ENCODE assay signal across 30 mouse cellular contexts in the genomic region with DNA sequence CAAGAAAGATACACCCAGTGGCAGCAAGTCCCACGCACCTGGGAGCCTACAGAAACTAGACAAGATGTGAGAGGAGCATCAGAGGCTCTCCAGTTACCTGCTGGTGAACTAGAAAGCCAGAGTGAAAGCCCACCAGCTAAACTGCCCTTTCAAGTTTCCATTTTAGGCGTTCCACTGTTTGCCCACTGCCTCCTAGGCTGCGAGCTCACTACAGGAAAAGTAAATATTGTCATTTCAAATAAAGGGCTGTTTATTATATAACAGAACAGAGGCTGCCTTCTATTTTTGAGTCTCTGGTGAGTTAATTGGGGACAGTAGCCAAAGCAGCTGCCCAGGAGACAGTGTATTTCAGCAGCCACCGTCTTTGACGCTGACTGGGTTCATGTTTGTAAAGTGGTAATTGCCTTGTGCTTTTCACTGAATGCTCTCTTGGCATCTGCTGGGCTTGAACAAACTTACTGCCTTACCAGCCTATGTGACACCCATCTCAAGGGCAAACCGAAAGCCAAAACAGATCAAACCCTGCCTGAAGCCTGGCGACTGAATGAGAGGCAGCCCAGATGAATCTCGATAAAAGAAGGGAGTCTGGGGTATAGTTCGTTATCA. TPM values are rescaled to one million over a fixed set of nuclear protein-coding genes. Genes with fewer than 3 reads are reported as not detected.
DNase-seq lines count a peak whose midpoint lies in the region; ATAC-seq and TF ChIP-seq lines count a peak whose summit lies in the region.
"Had no signal": no experiment of that assay in that cellular context is flagged by ENCODE, and none has a peak within 500 bp of the region (broad histone marks: within the 10 kb centered on the region; RNA-seq: fewer than 3 reads in every experiment).

No protein-coding gene starts in this region.

- no peaks in the 10 kb centered on the region for H3K9me3 ChIP-seq in lung, embryonic 15.5 days
- no peaks in the 10 kb centered on the region for H3K9me3 ChIP-seq in intestine, embryonic 16.5 days (ENCODE audit: control insufficient read depth, low read length)
- H3K9me3 ChIP-seq in stomach, embryonic 16.5 days (replicated peaks; ENCODE audit: control insufficient read depth, low read length) = no peaks in the 10 kb centered on the region
- H3K9me3 ChIP-seq: embryonic facial prominence, embryonic 12.5 days; forebrain, embryonic 12.5 days; G1E; heart, embryonic 13.5 days; hindbrain, embryonic 12.5 days; limb, embryonic 13.5 days; liver, embryonic 15.5 days; megakaryocyte, embryonic 14.5 days; midbrain, embryonic 13.5 days had no signal

- H3K27me3 ChIP-seq in heart, adult 2 months (ENCODE audit: control insufficient read depth, insufficient read depth, low read length) = no peaks in the 10 kb centered on the region
- H3K27me3 ChIP-seq in lung, embryonic 15.5 days = peaks cover 16% of the 10 kb centered on the region; the same call in 1 of the 2 replicates
- peaks cover 16% of the 10 kb centered on the region for H3K27me3 ChIP-seq in intestine, embryonic 16.5 days (replicated peaks; ENCODE audit: control insufficient read depth, insufficient read depth, low read length)
- peaks cover 16% of the 10 kb centered on the region for H3K27me3 ChIP-seq in stomach, embryonic 16.5 days (ENCODE audit: control insufficient read depth, insufficient read depth, low read length)
- H3K27me3 ChIP-seq: CH12.LX; embryonic facial prominence, embryonic 12.5 days had no signal

- no peak for TF ChIP-seq CTCF in heart, adult 2 months (IDR thresholded peaks at IDR 0.05)

- ATAC-seq in lung, embryonic 15.5 days (ENCODE audit: borderline replicate concordance, extremely low read depth, low FRiP score, low TSS enrichment) = 0 out of 2 replicates have a peak, but pooled peaks have one; percentile 46
- ATAC-seq in intestine, embryonic 16.5 days = peak; percentile 28; the same call in 1 of the 2 replicates
- ATAC-seq in stomach, embryonic 16.5 days (ENCODE audit: insufficient read depth, low FRiP score) = no peak
- ATAC-seq: midbrain, embryonic 13.5 days; Patski had no signal

- H3K4me3 ChIP-seq in heart, adult 2 months = no peak overlapping the region
- no peak overlapping the region for H3K4me3 ChIP-seq in lung, embryonic 15.5 days
- H3K4me3 ChIP-seq in intestine, embryonic 16.5 days (ENCODE audit: low read length) = no peak overlapping the region
- H3K4me3 ChIP-seq in stomach, embryonic 16.5 days (replicated peaks; ENCODE audit: low read length) = no peak overlapping the region
- H3K4me3 ChIP-seq: embryonic facial prominence, embryonic 12.5 days; erythroblast, embryonic 14.5 days; forebrain, embryonic 12.5 days; heart, embryonic 13.5 days; hindbrain, embryonic 12.5 days; limb, embryonic 13.5 days; liver, embryonic 15.5 days; megakaryocyte, embryonic 14.5 days; midbrain, embryonic 13.5 days had no signal

- no peaks in the 10 kb centered on the region for H3K79me2 ChIP-seq in heart, adult 2 months (replicated peaks; ENCODE audit: control insufficient read depth, insufficient read depth, low read length)

- TF ChIP-seq POLR2A in heart, adult 2 months (IDR thresholded peaks at IDR 0.05; ENCODE audit: insufficient read depth, low read depth, low read length) = no peak

- WGBS in heart, adult 2 months = 41% methylated on average over 9 of the region's 9 CpGs
- WGBS in lung, embryonic 15.5 days = 35% methylated on average over 9 of the region's 9 CpGs
- WGBS in intestine, embryonic 16.5 days = 29% methylated on average over 9 of the region's 9 CpGs
- 39% methylated on average over 9 of the region's 9 CpGs for WGBS in stomach, embryonic 16.5 days

- H3K4me2 ChIP-seq in lung, embryonic 15.5 days = peak overlapping the region; percentile 23
- no peak overlapping the region for H3K4me2 ChIP-seq in intestine, embryonic 16.5 days (ENCODE audit: low read depth, low read length)
- 0 out of 2 replicates have a peak overlapping the region, but pooled peaks have one; percentile 21 for H3K4me2 ChIP-seq in stomach, embryonic 16.5 days (ENCODE audit: low read depth, low read length)
- H3K4me2 ChIP-seq: embryonic facial prominence, embryonic 12.5 days; forebrain, embryonic 12.5 days; heart, embryonic 13.5 days; hindbrain, embryonic 12.5 days; limb, embryonic 13.5 days; liver, embryonic 15.5 days; midbrain, embryonic 13.5 days had no signal

- peak overlapping the region; percentile 6; the same call in 1 of the 2 replicates for H3K9ac ChIP-seq in heart, adult 2 months (ENCODE audit: low read depth, low read length)
- H3K9ac ChIP-seq in lung, embryonic 15.5 days = no peak overlapping the region
- H3K9ac ChIP-seq in intestine, embryonic 16.5 days (ENCODE audit: low read depth, low read length) = no peak overlapping the region
- H3K9ac ChIP-seq in stomach, embryonic 16.5 days (ENCODE audit: low read length) = no peak overlapping the region
- H3K9ac ChIP-seq: embryonic facial prominence, embryonic 12.5 days; forebrain, embryonic 12.5 days; heart, embryonic 13.5 days; hindbrain, embryonic 12.5 days; limb, embryonic 13.5 days; liver, embryonic 15.5 days; midbrain, embryonic 13.5 days had no signal

- peak overlapping the region; percentile 6; the same call in 1 of the 2 replicates for H3K27ac ChIP-seq in heart, adult 2 months
- peak overlapping the region; percentile 54 for H3K27ac ChIP-seq in lung, embryonic 15.5 days
- H3K27ac ChIP-seq in intestine, embryonic 16.5 days (ENCODE audit: low read length) = no peak overlapping the region
- H3K27ac ChIP-seq in stomach, embryonic 16.5 days (ENCODE audit: low read length) = no peak overlapping the region
- H3K27ac ChIP-seq: embryonic facial prominence, embryonic 12.5 days; forebrain, embryonic 12.5 days; heart, embryonic 13.5 days; hindbrain, embryonic 12.5 days; kidney, postnatal 0 days; limb, embryonic 13.5 days; liver, embryonic 15.5 days; midbrain, embryonic 13.5 days had no signal

- DNase-seq in heart, adult 2 months = peak in 1 of 2 experiments; percentile 17
- no peak for DNase-seq in heart, postnatal 25 days (ENCODE audit: low spot score)
- no peak for DNase-seq in lung, postnatal 14 days
- no peak for DNase-seq in embryo, embryonic 9.5 days (ENCODE audit: extremely low spot score)
- DNase-seq: B cell, adult 2 months; cerebellum, adult 2 months; heart, postnatal 14 days; kidney, adult 2 months; layer of hippocampus, adult 9-11 months; thymus, postnatal 14 days had no signal

- intact Hi-C loops in heart, adult 2 months (cut with DNase I) = no loop called here
- intact Hi-C loops in heart, postnatal 25 days (cut with DNase I) = no loop called here

- peaks cover 2% of the 10 kb centered on the region; the same call in 1 of the 2 replicates for H3K4me1 ChIP-seq in heart, adult 2 months (ENCODE audit: control insufficient read depth, insufficient read depth, low read length)
- H3K4me1 ChIP-seq in lung, embryonic 15.5 days = 0 out of 2 replicates have a peak, but pooled peaks cover 3% of the 10 kb centered on the region
- no peaks in the 10 kb centered on the region for H3K4me1 ChIP-seq in intestine, embryonic 16.5 days (ENCODE audit: control insufficient read depth, insufficient read depth, low read length)
- H3K4me1 ChIP-seq in stomach, embryonic 16.5 days (ENCODE audit: control insufficient read depth, insufficient read depth, low read length) = no peaks in the 10 kb centered on the region; the same call in 1 of the 2 replicates
- H3K4me1 ChIP-seq: embryonic facial prominence, embryonic 12.5 days; forebrain, embryonic 12.5 days; heart, embryonic 13.5 days; hindbrain, embryonic 12.5 days; limb, embryonic 13.5 days; liver, embryonic 15.5 days; midbrain, embryonic 13.5 days had no signal

- no peaks in the 10 kb centered on the region for H3K36me3 ChIP-seq in heart, adult 2 months (ENCODE audit: control insufficient read depth, insufficient read depth, low read length)
- no peaks in the 10 kb centered on the region for H3K36me3 ChIP-seq in lung, embryonic 15.5 days
- no peaks in the 10 kb centered on the region for H3K36me3 ChIP-seq in intestine, embryonic 16.5 days (ENCODE audit: control insufficient read depth, insufficient read depth, low read length)
- H3K36me3 ChIP-seq in stomach, embryonic 16.5 days (ENCODE audit: control insufficient read depth, insufficient read depth, low read length) = no peaks in the 10 kb centered on the region
- H3K36me3 ChIP-seq: embryonic facial prominence, embryonic 12.5 days; forebrain, embryonic 12.5 days; G1E; heart, embryonic 13.5 days; hindbrain, embryonic 12.5 days; limb, embryonic 13.5 days; liver, embryonic 15.5 days; midbrain, embryonic 13.5 days had no signal

- no peak for TF ChIP-seq EP300 in heart, adult 2 months (IDR thresholded peaks at IDR 0.05; ENCODE audit: insufficient read depth, low read depth, low read length)

RNA-seq across cellular contexts. Expression of a gene that starts 7.2 kb away (rescaled TPM):
- total RNA-seq in heart, adult 2 months (2021) = 1 to 10 TPM; 1.2 to 1.4 TPM
- 0.90 and 0.94 TPM in 2 replicates for polyA plus RNA-seq in heart, adult 2 months (2012; rRNA removed)
- total RNA-seq in heart, postnatal 25 days (2021) = 1 to 10 TPM in 1 of 2 experiments, under 1 TPM in 1; 0.81 to 1.0 TPM
- polyA plus RNA-seq in lung, embryonic 15.5 days (2015; fragmentation: Nextera tagmentation; extraction: Ambion mirVana) = 1.3 and 1.5 TPM in 2 replicates
- not detected in 2 replicates for polyA plus RNA-seq in intestine, embryonic 16.5 days (2015; fragmentation: Nextera tagmentation; extraction: Ambion mirVana)
- polyA plus RNA-seq in stomach, embryonic 16.5 days (2015; fragmentation: Nextera tagmentation; extraction: Ambion mirVana) = 0.06 and 1.9 TPM in 2 replicates
- total RNA-seq: granulocyte monocyte progenitor cell, adult 5-6 weeks; monocyte, adult 5-6 weeks; neutrophil, adult 5-6 weeks had no signal
- polyA plus RNA-seq: erythroblast, embryonic 14.5 days; large intestine, adult 2 months had no signal

RNA-seq across cellular contexts. Expression of a gene that starts 52.3 kb away (rescaled TPM):
- total RNA-seq in heart, adult 2 months (2021) = 1 to 10 TPM; 3.9 to 6.8 TPM
- polyA plus RNA-seq in heart, adult 2 months (2012; rRNA removed) = 1.6 and 2.6 TPM in 2 replicates
- 1 to 10 TPM; 3.4 to 4.3 TPM for total RNA-seq in heart, postnatal 25 days (2021)
- 2.4 and 2.9 TPM in 2 replicates for polyA plus RNA-seq in lung, embryonic 15.5 days (2015; fragmentation: Nextera tagmentation; extraction: Ambion mirVana)
- polyA plus RNA-seq in intestine, embryonic 16.5 days (2015; fragmentation: Nextera tagmentation; extraction: Ambion mirVana) = 0.20 and 0.24 TPM in 2 replicates
- 0.56 and 0.71 TPM in 2 replicates for polyA plus RNA-seq in stomach, embryonic 16.5 days (2015; fragmentation: Nextera tagmentation; extraction: Ambion mirVana)
- total RNA-seq: granulocyte monocyte progenitor cell, adult 5-6 weeks; monocyte, adult 5-6 weeks had no signal

Comparison
In these comparisons a context has a peak if more than half of its experiments do, and no peak if none do; other contexts are left out.
1. H3K27ac ChIP-seq: peak in heart, adult 2 months (single experiment) and lung, embryonic 15.5 days (single experiment); none in intestine, embryonic 16.5 days (single experiment) and stomach, embryonic 16.5 days (single experiment).